Mouse (Mus musculus) adrenal gland, postnatal 14 days (tissue): ENCODE measurements at regions not wholly inside any gene's neighbourhood (a gene's known extent, or its start where the extent isn't known, plus 50 kb on each side); places are given as distances from the start of the nearest gene placed in this dataset.
A peak's percentile ranks its signal among the peaks of the same experiment; 100 is the strongest.
"Not testable (repeated sequence)": the region's sequence is repeated elsewhere in the genome, so short reads cannot be mapped to it uniquely, and the experiment has no call there.

Source experiments
- DNase-seq: peaks from one replicate; pipeline ENCODE4 v3.0.0; 2021; ENCODE audit warnings: mixed read lengths

DNA sequence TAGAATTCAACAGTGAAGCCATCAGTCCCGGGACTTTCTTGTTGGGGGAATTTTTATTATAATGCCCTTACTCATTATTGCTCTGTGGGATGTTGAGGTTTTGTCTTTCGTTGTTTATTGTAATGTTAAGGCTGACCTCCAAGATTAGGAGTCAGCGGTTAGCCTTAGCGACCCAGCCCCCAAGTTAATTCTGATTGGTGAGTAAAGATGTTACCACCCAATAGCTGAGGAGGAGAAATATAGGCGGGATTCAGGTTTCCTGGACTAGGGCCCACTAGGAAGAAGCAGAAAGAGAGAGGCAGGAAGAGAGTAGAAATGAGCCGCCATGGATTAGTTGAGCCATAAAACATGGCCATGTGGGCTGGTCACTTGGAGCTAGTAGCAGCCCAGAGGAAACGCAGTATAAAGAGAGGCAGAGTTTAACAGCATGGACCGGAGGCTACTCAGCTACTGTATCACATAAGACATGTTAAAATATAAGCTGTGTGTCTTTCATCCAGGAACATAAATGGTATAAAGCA is 302.1 kb upstream of the Ercc4 start:
- no peak for DNase-seq

DNA sequence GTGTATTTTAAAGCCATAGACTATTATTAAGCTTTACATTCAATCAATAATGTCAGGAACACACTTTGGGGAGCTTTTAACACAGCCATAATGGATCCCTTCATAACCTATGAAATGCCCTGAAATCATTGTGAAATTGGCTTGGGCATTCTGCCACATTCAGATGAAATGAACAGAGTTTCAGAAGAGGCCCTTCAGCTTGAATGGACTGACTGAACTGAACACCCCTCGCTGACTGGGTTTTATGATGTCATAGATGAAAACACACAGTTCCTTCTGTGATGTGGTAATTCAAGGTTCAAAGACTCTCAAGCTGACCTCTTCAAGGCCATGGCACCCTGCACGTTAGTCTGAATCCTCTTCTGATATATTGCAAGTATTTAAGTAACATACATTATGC is 298.4 kb upstream of the Ercc4 start:
- peak; percentile 22 for DNase-seq

DNA sequence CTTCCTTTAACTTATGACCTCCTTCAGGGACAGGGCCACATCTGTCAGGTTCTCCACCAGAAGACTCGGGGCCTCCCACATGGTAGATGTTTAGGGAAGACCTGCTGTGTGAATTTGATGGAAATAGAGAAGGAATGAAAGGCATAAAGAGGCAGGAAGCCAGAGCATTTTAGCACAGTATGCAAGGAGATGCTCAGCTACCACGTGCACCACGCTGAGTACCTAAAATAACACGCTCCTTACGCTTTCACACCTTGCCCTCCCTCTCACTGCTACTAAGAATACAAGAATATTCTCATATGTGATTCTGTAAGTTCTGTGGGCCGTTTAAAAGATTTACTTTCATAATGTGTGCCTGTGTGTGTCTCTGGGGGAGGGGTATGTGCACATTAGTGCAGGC is 284.8 kb upstream of the Ercc4 start:
- no peak for DNase-seq

DNA sequence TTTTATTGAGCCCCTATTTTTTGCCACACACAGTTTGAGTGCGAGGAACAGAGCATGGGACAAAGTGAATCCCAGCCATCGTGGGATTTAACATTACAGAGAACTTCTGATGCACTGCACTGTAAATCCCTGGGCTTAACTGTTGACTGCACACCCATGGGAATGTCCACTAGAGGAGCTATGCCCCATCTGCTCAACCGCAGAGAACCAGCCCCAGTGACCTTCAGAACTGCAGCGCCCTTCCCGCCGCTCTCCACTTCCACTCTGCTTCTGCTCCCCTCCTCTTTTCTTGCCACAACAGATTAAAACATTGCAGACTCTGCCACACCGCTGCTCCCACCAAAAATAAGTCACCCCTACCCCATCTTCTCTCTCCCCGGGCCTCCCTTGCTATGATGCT is 283.3 kb upstream of the Ercc4 start:
- no peak for DNase-seq

DNA sequence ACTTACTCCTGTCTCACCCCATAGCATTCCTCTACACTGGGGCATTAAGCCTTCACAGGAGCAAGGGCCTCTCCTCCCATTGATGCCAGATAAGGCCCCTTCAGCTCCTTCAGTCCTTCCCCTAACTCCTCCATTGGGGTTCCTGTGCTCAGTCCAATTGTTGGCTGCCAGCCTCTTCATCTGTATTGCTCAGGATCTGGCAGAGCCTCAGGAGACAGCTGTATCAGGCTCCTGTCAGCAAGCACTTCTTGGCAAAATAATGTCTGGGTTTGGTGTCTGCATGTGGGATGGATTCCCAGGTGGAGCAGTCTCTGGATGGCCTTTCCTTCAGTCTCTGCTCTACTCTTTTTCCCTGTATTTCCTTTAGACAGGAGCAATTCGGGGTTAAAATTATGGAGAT is 278.2 kb upstream of the Ercc4 start:
- not testable (repeated sequence) for DNase-seq

DNA sequence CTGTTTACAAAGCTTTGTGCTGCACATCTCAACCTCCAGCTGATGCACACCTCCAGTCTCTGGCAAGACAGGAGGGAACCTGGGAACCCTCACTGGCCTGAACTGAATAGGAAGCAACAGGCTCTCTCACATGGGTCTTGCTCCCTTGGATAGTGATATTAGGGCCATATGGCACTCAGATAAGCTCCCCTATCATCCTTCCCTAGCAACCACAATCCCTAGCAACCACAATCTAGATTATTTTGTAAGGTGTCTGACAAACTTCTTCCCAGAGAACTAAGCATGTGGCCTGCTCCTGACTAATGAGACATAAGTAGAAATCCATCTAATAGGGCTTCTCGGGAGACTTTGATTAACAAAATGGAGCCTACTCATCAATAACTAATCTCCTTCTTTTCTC is 253.1 kb upstream of the Ercc4 start:
- DNase-seq = no peak

DNA sequence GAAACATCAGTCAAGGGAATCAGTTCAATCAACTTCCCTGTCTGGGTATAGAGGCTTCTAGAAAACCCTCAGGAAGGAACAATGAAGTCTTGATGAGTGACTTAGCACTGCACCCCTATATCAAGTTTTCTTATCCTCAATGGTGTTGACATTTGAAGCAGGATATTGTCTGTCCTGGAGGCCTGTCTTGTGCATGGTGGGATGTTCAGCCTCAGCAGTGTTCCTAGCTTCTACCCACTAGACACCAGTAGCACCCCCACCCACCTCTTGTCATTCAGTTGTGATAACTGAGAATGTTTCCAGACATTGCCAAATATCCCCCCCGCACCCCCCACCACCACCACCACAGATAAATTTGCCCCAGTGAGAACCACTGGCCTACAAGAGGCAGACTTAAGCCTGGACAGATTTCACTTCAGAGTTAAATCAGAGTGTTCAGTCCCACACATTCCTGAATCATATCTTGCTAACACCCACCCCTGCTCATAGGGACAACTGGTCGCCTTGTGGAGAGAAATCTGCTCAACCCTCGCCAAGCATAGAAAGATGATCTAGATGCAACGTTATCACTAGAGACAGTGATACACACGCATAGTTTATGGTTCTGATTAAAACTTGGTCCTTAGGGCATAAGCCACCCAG is 249.6 kb upstream of the Ercc4 start:
- DNase-seq = no peak

DNA sequence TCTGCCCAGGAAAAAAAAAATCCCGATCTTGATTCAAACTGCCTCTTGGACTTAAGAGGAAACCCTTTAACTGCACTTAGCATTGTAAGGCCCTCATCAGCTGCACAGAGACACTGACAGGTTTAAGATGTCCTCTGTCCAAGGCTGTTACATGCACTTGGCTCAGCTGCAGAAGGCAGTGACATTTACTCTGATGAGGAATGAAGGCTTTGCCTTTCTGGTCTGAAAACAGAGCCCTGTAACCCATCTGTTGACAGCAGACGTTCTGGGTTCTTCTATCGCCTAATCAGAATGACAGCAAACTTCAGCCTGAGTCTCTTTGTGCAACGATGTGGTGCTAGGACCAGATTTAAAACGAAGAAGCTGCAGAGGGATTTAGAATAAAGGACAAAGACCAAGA is 246.9 kb upstream of the Ercc4 start:
- no peak for DNase-seq

DNA sequence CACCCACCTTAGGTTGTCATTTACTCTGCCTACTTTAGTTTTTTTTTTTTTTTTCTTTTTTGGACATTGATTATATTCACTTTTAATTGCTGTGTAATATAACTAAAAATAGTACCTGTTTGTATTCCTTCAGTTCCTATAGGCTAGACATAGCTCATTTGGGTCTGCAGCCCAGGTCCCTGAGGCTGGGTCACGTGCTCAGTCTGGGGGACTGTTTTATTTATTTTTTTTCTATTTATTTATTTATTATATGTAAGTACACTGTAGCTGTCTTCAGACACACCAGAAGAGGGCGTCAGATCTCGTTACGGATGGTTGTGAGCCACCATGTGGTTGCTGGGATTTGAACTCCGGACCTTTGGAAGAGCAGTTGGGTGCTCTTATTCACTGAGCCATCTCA is 231.2 kb upstream of the Ercc4 start:
- not testable (repeated sequence) for DNase-seq

DNA sequence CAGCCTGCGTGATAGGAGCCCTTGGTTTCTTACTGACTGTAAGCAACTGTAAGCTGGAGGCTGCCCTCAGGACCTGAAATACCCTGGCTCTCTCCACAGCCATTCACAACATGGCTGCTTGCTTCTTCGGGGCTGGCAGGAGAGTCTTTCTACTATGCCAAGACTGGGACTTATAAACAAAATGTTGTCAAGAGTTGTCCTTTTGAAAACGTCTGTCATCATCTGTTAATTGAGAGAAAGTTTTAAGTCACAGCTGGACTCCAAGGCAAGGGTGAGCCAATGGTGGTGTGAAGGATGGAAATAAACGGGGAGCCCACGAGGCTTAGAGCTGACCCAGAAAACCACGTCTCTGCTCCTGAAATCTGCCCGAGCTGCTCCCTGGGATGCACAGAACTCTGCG is 229.5 kb upstream of the Ercc4 start:
- no peak for DNase-seq

DNA sequence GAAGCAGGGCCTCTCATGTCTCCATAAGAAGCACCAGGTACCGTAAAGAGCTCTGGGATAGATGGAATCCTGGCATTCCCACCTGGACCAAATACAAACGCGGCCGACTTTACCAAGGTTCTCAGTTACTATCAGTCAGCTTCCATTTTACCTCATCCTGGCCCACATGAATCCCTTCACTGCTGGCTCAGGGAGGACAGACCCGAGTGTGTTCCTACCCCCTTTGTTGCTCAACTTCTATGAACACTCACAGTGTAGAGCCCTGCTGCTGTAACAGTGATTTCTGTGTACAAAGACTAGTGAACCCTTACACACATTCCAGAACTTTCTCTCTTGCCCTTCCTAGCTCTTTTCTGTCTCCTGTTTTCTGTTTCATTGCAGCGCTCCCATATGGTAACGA is 229.0 kb upstream of the Ercc4 start:
- DNase-seq = no peak

DNA sequence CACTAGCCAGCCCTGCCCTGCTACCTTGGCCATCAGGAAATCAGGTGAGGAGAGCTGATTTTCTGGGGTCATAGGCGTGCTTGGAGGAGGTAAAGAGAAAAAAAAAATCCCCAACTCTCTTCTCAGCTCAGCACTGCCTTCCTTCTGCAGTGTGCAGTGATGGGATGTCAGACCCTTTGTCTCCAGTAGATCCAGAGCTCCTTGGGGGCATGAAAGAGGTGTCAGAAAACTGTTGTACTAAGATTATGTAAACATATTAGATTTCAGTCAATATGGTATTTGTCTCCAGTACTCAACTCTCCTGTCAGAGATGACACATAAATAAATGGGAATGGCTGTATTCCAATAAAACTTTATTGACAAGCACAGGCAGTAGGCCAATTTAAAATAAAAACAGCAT is 226.8 kb upstream of the Ercc4 start:
- no peak for DNase-seq

DNA sequence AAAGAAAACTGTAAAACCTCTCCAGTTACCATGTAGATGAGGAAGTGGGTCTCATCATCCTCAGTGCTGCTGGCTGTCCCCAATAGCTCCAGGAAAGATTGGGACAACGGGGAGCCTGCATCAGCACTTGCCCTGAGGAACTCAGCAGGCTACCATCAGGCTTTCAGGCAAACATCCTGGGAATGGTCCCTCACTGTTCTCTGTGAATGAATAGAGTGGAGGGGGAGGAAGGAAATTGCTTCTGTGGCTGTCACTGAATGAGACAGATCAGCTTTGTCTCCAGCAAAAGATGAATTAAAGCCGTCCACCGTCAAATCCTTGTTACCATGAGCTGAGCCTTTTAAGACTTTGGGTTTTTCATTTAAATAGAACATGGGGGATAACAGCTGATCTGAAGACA is 224.9 kb upstream of the Ercc4 start:
- no peak for DNase-seq

DNA sequence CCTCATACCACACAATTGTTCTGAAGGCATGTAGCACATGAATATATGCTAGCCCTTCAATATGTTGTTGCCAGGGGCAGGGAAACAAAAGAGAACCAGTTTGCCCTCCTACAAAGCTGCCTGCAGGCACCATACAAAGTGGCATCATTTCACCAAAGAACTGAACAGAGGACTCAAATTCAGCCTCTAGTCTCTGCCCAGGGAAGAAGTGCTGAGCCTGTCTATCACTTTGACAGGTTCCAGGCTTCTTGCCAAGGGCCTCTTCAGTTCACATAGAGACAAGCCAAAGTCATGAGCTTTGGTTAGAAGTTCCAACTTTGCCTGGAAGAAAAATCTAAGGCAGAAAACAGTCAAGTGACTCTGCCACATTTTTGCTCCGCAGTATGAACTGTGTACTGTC is 223.4 kb upstream of the Ercc4 start:
- peak; percentile 43 for DNase-seq

DNA sequence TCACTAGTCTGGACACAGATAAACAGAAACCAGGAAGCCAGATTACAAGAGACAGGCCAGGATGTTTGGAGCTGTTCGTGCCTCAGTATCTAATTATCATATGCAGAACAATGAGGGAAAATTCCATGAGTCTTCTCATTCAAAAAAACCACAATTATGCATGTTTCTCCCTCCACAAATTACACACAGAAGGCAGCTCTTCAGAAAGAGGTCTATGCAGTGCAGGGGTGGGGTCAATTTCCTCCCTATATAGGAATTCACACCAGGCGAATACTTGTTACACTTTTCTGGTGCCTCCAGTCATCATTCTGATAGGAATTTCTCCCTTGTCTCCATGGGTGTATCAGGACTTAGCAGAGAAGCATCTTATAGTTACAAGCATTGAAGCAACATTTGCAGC is 222.1 kb upstream of the Ercc4 start:
- DNase-seq = no peak

DNA sequence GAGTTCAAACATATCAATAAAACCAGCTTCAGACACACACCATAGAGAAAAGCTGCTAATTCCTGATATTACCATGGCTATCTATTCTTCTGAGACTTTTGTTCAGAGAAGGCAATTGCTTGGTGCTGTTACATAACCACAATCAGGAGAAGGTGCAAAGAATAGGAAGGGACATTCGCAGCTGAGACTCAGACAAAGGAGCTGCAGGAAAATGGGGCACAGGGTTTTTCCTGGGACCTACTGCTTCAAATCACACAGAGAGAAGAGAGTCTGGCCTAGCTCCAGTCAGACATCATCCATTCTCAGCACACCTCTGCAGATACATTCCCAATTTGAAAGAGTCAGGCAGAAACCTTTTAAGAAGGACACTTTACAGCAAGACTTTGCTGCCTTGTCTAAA is 219.4 kb upstream of the Ercc4 start:
- no peak for DNase-seq

DNA sequence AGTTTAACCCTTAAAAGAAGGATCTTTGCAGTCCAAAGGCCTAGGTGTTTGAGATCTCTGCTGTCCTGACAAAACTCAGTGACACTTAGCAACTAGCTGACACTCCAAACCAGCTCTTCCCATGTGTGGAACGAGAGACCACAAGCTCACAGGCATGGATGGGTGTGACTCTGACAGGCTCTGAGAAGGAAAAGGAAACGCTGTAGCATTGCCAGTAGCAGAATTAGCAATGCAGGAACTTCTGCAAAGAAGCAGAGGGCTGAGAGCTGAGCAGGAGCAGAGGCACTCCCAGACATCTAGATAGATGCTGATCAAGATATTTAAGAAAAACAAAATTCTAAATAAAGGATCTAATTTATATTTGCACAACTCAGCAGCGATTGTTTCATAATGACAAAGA is 218.9 kb upstream of the Ercc4 start:
- no peak for DNase-seq

DNA sequence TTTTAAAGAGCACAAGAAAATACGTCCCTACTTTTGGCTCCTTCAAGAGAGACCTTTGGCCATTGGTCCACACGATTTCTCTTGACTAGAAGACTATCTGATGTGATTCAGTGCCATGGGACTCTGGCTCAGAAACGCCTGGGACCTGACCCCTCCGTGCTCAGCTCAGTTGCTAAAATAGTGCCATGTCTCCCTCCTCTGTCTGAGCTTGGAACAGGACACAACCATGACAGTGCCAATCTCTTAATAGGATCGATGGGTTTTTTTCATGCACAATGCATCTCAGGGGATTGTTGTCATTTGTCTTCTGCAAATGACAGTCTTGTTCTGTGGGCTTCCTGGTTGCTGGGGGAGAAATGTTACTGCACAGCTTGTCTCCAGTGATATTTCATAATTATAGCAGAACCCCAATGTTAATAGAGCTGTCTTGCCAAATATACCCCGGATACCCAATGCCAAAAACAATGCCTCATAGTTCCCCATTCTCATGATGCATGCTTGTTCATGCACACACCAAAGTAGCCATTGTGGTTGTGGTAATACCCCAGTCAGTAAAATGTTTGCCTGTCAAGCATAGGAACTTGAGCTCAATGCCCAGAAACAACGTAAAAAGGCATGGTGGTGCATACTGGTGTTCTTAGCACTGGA is 216.7 kb upstream of the Ercc4 start:
- no peak for DNase-seq

DNA sequence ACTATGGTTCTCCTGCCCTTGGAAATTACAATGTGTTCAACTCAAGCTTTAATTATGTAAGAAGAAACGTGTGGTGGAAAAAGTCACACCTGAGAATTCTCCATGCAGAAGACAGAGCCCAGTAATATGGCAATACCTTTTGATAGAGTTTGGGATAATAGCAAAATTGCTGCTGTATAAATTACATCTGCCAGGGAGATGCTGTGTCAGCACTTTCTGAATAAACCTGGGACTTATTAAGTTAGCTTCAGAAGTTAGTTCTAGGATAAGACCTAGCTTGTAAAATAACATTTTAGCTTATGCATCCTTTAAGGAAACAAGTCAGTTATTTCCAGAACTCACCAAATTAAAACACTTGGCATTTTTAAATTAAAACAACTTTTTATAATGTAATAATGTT is 212.2 kb upstream of the Ercc4 start:
- no peak for DNase-seq

DNA sequence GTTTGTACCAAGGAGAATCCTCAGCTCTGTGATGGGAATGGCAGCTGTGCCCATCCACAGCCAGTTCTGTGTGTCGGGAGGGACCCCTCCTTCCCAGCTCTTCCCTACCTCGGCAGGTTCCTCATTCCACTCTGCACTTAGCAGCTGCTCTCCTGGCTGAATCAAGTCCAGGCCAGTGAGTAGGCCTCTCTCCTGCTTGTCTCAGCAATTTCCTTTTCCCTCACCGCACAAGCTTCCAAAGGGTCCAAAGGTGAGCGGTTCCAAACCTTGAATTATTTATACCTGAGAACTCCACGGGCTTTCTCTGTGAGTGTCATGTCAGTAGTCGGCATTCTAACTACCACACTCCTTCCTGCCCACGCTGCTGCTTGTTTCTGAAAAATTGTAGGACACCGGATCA is 208.8 kb upstream of the Ercc4 start:
- no peak for DNase-seq

DNA sequence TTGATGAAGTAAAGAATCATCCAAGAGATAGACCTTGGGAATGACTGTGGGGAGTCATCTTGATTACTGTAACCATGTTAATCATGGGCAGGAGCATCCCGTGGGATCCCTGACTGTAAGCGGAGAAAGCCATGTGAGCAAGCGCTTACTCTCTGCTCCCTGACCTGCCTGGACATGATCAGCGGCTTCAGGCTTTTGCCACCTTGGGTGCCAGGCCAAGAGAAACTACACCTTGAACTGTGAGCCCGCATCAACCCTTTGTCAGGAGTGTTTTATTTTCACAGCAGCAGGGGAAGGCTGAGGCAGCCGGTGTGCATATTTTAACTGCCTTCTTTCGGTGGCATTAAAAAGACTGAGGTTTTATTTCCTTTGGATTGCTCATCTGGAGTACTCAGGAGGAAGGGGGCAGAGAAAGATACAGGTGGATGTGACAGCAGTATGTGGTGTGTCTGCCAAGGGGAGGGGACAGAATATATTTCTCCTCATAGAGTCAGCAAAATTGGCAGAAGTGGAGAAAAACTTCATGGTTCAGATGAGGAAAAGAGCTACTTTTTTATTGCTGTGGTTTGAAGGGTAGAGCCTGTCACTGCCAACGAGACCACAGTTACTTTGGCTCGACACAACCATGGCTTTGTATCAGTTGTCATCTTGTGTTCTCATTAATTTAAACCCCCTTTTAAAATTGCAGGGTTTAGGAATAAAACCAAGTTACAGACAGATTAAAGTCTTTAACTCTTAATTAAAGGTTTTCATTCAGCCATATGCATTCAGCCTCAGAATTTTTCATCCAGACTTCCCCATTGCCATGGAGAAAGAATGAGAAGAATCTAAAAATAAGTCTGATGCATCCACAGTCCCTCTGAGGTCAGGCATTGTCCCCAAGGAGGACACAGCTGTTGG is 208.1 kb upstream of the Ercc4 start:
- DNase-seq = no peak

DNA sequence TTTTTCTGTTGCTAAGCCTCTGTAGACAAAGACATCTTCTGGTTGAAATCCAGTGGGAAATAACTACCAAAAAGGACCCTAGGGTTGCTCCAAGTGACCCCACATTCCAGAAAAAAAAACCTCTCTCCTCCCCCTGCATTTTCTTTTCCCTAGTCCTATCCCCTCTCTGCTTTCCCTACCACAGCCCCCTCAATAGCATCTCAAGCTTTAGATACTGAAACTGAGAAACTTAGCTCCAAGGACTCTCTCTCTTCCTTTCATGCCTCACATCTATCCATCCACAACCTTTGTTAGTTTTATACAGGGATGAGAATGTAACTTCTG is 207.5 kb upstream of the Ercc4 start:
- no peak for DNase-seq

DNA sequence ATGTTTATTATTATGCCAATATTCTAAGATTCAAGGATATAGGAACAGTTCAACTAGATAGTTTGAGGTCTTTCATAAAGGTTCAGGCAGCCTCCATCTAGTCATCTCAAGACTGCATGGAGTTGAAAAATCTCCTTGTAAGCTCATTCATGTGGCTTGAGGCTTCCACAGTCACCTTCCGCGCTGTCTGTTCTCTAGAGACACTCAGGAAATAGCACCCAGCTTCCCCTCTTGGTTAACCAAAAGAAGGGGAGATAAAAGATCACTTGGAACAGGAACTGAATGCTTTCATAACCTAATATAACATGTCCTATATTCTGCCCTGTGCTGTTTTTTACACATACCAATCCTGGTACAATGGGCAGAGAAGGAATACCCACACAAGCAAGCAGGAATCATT is 206.3 kb upstream of the Ercc4 start:
- DNase-seq = no peak

DNA sequence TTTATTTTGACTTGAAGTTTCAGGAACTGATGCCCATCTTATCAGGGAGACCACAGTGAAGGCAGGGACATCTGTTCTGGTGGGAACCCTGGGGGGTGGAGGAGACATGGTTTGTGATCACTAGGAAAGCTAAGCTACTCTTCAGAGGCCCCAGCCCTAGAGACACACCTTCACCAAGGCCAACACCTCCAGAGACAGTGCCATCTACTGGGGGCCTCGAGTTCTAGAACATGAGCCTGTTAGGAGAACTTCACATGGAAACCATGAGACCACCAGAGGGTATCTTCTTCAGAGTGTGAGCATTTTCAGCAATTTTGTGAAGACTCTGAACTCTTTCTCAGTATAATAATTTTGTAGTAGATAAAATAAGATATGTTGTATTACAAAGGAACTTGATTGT is 204.5 kb upstream of the Ercc4 start:
- no peak for DNase-seq
